Comparison of ENCODE assay signal across 8 mouse cellular contexts in the genomic region with DNA sequence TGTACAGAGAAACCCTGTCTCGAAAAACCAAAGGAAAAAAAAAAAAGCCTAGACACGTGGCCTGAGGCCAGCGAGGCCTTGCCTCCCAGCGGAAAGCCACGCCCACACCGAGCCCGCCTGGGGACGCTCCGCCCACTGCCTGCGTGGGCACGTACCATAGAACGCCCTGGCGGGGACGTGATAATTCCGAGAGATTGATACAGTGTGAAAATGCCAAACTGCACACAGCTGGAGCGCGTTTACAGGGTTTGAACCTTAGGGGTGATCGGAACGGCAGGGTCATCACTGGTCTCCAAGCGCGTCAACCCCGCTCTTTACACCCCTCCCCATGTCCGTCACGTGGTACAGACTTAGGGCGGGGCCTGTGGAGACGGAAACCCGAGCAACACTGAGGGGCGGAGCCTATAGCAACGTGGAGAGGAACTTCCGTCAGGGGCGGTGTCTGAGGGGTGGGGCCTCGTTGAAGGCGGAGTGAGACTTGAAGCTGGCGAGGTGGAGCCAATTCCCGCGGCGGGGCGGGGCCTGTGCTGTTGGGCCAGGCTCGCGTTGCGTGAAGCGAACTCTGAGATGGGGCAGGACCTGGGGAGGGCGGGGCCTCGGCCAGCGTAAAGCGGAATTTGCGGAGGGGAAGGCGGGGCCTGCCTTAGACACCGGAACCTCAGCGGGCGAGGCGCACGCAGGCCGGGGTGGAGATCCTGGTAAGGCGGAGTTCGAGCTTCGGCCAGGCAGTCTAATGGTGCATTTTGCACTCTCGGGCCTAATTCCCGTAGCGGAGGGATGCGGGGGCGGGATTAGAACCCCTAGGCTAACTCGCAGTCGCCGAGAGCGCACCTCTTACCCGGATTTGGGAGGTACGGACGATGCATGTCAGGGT. TPM values are rescaled to one million over a fixed set of nuclear protein-coding genes. Genes with fewer than 3 reads are reported as not detected.
A peak's percentile ranks its signal among the peaks of the same experiment; 100 is the strongest.
DNase-seq lines count a peak whose midpoint lies in the region; ATAC-seq and TF ChIP-seq lines count a peak whose summit lies in the region.

TSS of gene Brat1 (plus strand) at position 634 of the 874 bp plus-strand sequence.

- H3K9ac ChIP-seq in embryonic facial prominence, embryonic 14.5 days (ENCODE audit: low read depth, low read length) = peak within 1 kb of the TSS; percentile 76
- peak within 1 kb of the TSS; percentile 74 for H3K9ac ChIP-seq in heart, adult 2 months (ENCODE audit: low read depth, low read length)
- H3K9ac ChIP-seq in limb, embryonic 13.5 days = peak within 1 kb of the TSS; percentile 80
- peak within 1 kb of the TSS; percentile 76 for H3K9ac ChIP-seq in midbrain, embryonic 16.5 days (ENCODE audit: low read depth, low read length)

- no peak for TF ChIP-seq CTCF in heart, adult 2 months (IDR thresholded peaks at IDR 0.05)

- H3K36me3 ChIP-seq in embryonic facial prominence, embryonic 14.5 days (ENCODE audit: control insufficient read depth, insufficient read depth, low read length) = peaks cover 23% of the 10 kb centered on the region
- H3K36me3 ChIP-seq in heart, adult 2 months (ENCODE audit: control insufficient read depth, insufficient read depth, low read length) = no peaks in the 10 kb centered on the region
- peaks cover 25% of the 10 kb centered on the region for H3K36me3 ChIP-seq in limb, embryonic 13.5 days
- H3K36me3 ChIP-seq in midbrain, embryonic 16.5 days (ENCODE audit: control insufficient read depth, insufficient read depth, low read length) = peaks cover 3% of the 10 kb centered on the region; the same call in 1 of the 2 replicates

- peak within 1 kb of the TSS; percentile 88 for H3K27ac ChIP-seq in embryonic facial prominence, embryonic 14.5 days (replicated peaks; ENCODE audit: low read depth, low read length)
- H3K27ac ChIP-seq in heart, adult 2 months = peak within 1 kb of the TSS; percentile 100
- peak within 1 kb of the TSS; percentile 87 for H3K27ac ChIP-seq in limb, embryonic 13.5 days
- H3K27ac ChIP-seq in midbrain, embryonic 16.5 days (ENCODE audit: low read length) = peak within 1 kb of the TSS; percentile 80

- peak; percentile 100 for DNase-seq in 3T3-L1 (ENCODE audit: low read depth, low spot score)
- DNase-seq in adrenal gland, postnatal 4 days (ENCODE audit: low spot score in 2 of 2) = peak; percentile 99
- DNase-seq in embryonic facial prominence, embryonic 14.5 days (ENCODE audit: low spot score) = peak; percentile 100
- peak; percentile 99 to 100 for DNase-seq in heart, adult 2 months
- peak; percentile 100 for DNase-seq in kidney, adult 8-10 months
- DNase-seq in spleen, postnatal 10 days (ENCODE audit: low spot score in 2 of 2) = peak; percentile 97 to 100

- no peaks in the 10 kb centered on the region for H3K79me2 ChIP-seq in heart, adult 2 months (replicated peaks; ENCODE audit: control insufficient read depth, insufficient read depth, low read length)

- peaks cover 20% of the 10 kb centered on the region for H3K4me1 ChIP-seq in embryonic facial prominence, embryonic 14.5 days (ENCODE audit: control insufficient read depth, insufficient read depth, low read length)
- peaks cover 8% of the 10 kb centered on the region for H3K4me1 ChIP-seq in heart, adult 2 months (ENCODE audit: control insufficient read depth, insufficient read depth, low read length)
- H3K4me1 ChIP-seq in limb, embryonic 13.5 days = peaks cover 34% of the 10 kb centered on the region
- H3K4me1 ChIP-seq in midbrain, embryonic 16.5 days (ENCODE audit: control insufficient read depth, insufficient read depth, low read length) = peaks cover 32% of the 10 kb centered on the region

- intact Hi-C loops in heart, adult 2 months (cut with DNase I) = loop anchor here (2.0 kb wide), 1 partner anchor 44 kb away; no protein-coding TSS in a partner anchor

- under 1% methylated on average over 67 of the region's 69 CpGs for WGBS in embryonic facial prominence, embryonic 14.5 days
- under 1% methylated on average over 69 of the region's 69 CpGs for WGBS in heart, adult 2 months
- WGBS in limb, embryonic 13.5 days = under 1% methylated on average over 68 of the region's 69 CpGs
- WGBS in midbrain, embryonic 16.5 days = under 1% methylated on average over 69 of the region's 69 CpGs

- no peaks in the 10 kb centered on the region for H3K27me3 ChIP-seq in embryonic facial prominence, embryonic 14.5 days (replicated peaks; ENCODE audit: control insufficient read depth, insufficient read depth, low read length)
- no peaks in the 10 kb centered on the region for H3K27me3 ChIP-seq in heart, adult 2 months (ENCODE audit: control insufficient read depth, insufficient read depth, low read length)
- no peaks in the 10 kb centered on the region for H3K27me3 ChIP-seq in limb, embryonic 13.5 days
- H3K27me3 ChIP-seq in midbrain, embryonic 16.5 days (ENCODE audit: control insufficient read depth, insufficient read depth, low read depth, low read length) = no peaks in the 10 kb centered on the region

- TF ChIP-seq POLR2A in heart, adult 2 months (IDR thresholded peaks at IDR 0.05; ENCODE audit: insufficient read depth, low read depth, low read length) = peak; percentile 96

- H3K4me2 ChIP-seq in embryonic facial prominence, embryonic 14.5 days (ENCODE audit: low read depth, low read length) = peak within 1 kb of the TSS; percentile 87
- H3K4me2 ChIP-seq in limb, embryonic 13.5 days (replicated peaks) = peak within 1 kb of the TSS; percentile 86
- peak within 1 kb of the TSS; percentile 90 for H3K4me2 ChIP-seq in midbrain, embryonic 16.5 days (ENCODE audit: low read length)

- H3K4me3 ChIP-seq in embryonic facial prominence, embryonic 14.5 days (ENCODE audit: low read depth, low read length) = peak within 1 kb of the TSS; percentile 52
- peak within 1 kb of the TSS; percentile 92 for H3K4me3 ChIP-seq in heart, adult 2 months
- H3K4me3 ChIP-seq in limb, embryonic 13.5 days = peak within 1 kb of the TSS; percentile 64
- peak within 1 kb of the TSS; percentile 72 for H3K4me3 ChIP-seq in midbrain, embryonic 16.5 days (ENCODE audit: low read depth, low read length)

- peak; percentile 80 for TF ChIP-seq EP300 in heart, adult 2 months (IDR thresholded peaks at IDR 0.05; ENCODE audit: insufficient read depth, low read depth, low read length)

- H3K9me3 ChIP-seq in embryonic facial prominence, embryonic 14.5 days (ENCODE audit: control insufficient read depth, low read length) = no peaks in the 10 kb centered on the region
- H3K9me3 ChIP-seq in limb, embryonic 13.5 days = 0 out of 2 replicates have a peak, but pooled peaks cover 4% of the 10 kb centered on the region
- no peaks in the 10 kb centered on the region for H3K9me3 ChIP-seq in midbrain, embryonic 16.5 days (replicated peaks; ENCODE audit: control insufficient read depth, low read length, poor library complexity, severe bottlenecking)

- ATAC-seq in embryonic facial prominence, embryonic 14.5 days (ENCODE audit: low read depth) = peak; percentile 93
- peak; percentile 92 for ATAC-seq in limb, embryonic 13.5 days (ENCODE audit: low FRiP score, low read depth)
- peak; percentile 92 for ATAC-seq in midbrain, embryonic 16.5 days

RNA-seq across cellular contexts. Expression of gene Brat1, which starts in this region (rescaled TPM):
- total RNA-seq in adrenal gland, postnatal 4 days (2021) = 10 to 100 TPM; 23.9 to 24.2 TPM
- polyA plus RNA-seq in embryonic facial prominence, embryonic 14.5 days (2014; fragmentation: Nextera tagmentation; extraction: Ambion mirVana) = 17.8 and 21.7 TPM in 2 replicates
- total RNA-seq in heart, adult 2 months (2021) = 1 to 10 TPM; 6.4 to 8.2 TPM
- polyA plus RNA-seq in heart, adult 2 months (2012; rRNA removed) = 11.0 and 13.2 TPM in 2 replicates
- polyA plus RNA-seq in limb, embryonic 13.5 days (2015; fragmentation: Nextera tagmentation; extraction: Ambion mirVana) = 23.0 and 25.7 TPM in 2 replicates
- polyA plus RNA-seq in midbrain, embryonic 16.5 days (2015; fragmentation: Nextera tagmentation; extraction: Ambion mirVana) = 21.8 and 24.8 TPM in 2 replicates

Comparison
In these comparisons a context has a peak if more than half of its experiments do, and no peak if none do; other contexts are left out.
1. Peak in every context shown above with its lines: DNase-seq, ATAC-seq, H3K4me3 ChIP-seq and H3K27ac ChIP-seq.